Mouse (Mus musculus) CH12.LX (cell line): ENCODE data around the gene Itga6.

ENCODE experiments used
- CHD2 ChIP-seq: IDR thresholded peaks from 2 replicates; pipeline ENCODE4 v1.6.1; 2011; ENCODE audit warnings: low read length, improper control_type of control experiment
- CTCF ChIP-seq, 2 experiments: IDR thresholded peaks in 1 of 2; conservative IDR thresholded peaks in 1 of 2; 2 replicates each; pipeline ENCODE4 v1.5.1; 2011 to 2012; ENCODE audit warnings: low read depth in 2 of 2, low read length in 2 of 2, improper control_type of control experiment in 1 of 2, inconsistent platforms in 1 of 2, mild to moderate bottlenecking in 1 of 2, moderate library complexity in 1 of 2
- ETS1 ChIP-seq: conservative IDR thresholded peaks from 2 replicates; pipeline ENCODE4 v1.6.1; 2012; ENCODE audit warnings: low read depth, mild to moderate bottlenecking, inconsistent platforms, low read length, improper control_type of control experiment, moderate library complexity
- MYC ChIP-seq: IDR thresholded peaks from 2 replicates; pipeline ENCODE4 v1.6.1; 2011; ENCODE audit warnings: low read depth, mild to moderate bottlenecking, improper control_type of control experiment, low read length
- POLR2A ChIP-seq: IDR thresholded peaks from 2 replicates; pipeline ENCODE4 v1.6.1; 2011; ENCODE audit warnings: low read depth, mild to moderate bottlenecking, improper control_type of control experiment, low read length
- RAD21 ChIP-seq: IDR thresholded peaks from 2 replicates; pipeline ENCODE4 v1.6.1; 2011; ENCODE audit warnings: low read depth, mild to moderate bottlenecking, low read length, improper control_type of control experiment, moderate library complexity

DNA sequence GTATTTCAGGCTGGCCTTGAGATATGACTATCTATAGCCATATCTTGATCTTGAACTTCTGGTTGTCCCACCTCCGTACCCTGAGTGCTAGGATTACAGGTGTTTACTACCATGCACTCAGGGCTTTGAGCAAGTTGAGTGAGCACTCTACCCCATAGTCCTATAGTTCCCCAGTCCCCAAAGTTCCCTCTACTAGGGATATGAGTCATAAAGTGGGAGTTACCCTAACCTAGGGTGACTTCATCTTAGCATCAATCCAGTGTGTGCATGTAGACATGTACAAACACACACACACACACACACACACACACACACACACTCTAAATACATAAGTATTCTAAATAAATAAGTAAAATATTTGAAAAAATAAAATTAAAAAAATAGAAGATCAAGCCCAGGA is 48.6 kb upstream of the Itga6 start:
- no peak for TF ChIP-seq CTCF (conservative IDR thresholded peaks at IDR 0.05 in 1 of 2, IDR thresholded peaks at IDR 0.05 in 1 of 2; ENCODE audit: low read depth in 2 of 2, low read length in 2 of 2)
- no peak for TF ChIP-seq MYC
- TF ChIP-seq RAD21 = no peak
- TF ChIP-seq POLR2A = no peak
- TF ChIP-seq CHD2 = no peak
- TF ChIP-seq ETS1 = no peak; the same call in 1 of the 2 replicates
